Mouse (Mus musculus) lung, embryonic 16.5 days (tissue): ENCODE measurements around the gene Lgi2. TPM values are rescaled to one million over a fixed set of nuclear protein-coding genes. Genes with fewer than 3 reads are reported as not detected.

Source experiments
- ATAC-seq: fragments of 200-750 bp; cut with Nextera tagmentation; 2 replicates; pipeline ENCODE4 v1.8.0; 2017; ENCODE audit warnings: low read depth, mild to moderate bottlenecking, moderate library complexity
- H3K27ac ChIP-seq: fragments of 300-500 bp; sonication (generic); 2 replicates; pipeline ENCODE4 v1.5.1; 2014; ENCODE audit warnings: mild to moderate bottlenecking, control low read depth, low read length
- H3K27me3 ChIP-seq: fragments of 300-500 bp; sonication (generic); 2 replicates; pipeline ENCODE4 v1.6.1; 2014; ENCODE audit warnings: low read depth, low read length, mixed read lengths; ENCODE audit not compliant: control insufficient read depth, insufficient read depth
- H3K36me3 ChIP-seq: fragments of 300-500 bp; sonication (generic); 2 replicates; pipeline ENCODE4 v1.6.1; 2014; ENCODE audit warnings: low read length; ENCODE audit not compliant: control insufficient read depth, insufficient read depth
- H3K4me1 ChIP-seq: fragments of 300-500 bp; sonication (generic); replicated peaks from 2 replicates; pipeline ENCODE4 v1.6.1; 2014; ENCODE audit warnings: low read length, mixed read lengths; ENCODE audit not compliant: control insufficient read depth, insufficient read depth
- H3K4me2 ChIP-seq: fragments of 300-500 bp; sonication (generic); 2 replicates; pipeline ENCODE4 v1.6.1; 2014; ENCODE audit warnings: low read depth, low read length, control low read depth
- H3K4me3 ChIP-seq: fragments of 300-500 bp; sonication (generic); 2 replicates; pipeline ENCODE4 v1.5.1; 2014; ENCODE audit warnings: mild to moderate bottlenecking, low read length, control low read depth
- H3K9ac ChIP-seq: fragments of 300-500 bp; sonication (generic); 2 replicates; pipeline ENCODE4 v1.6.1; 2014; ENCODE audit warnings: low read length, control low read depth
- H3K9me3 ChIP-seq: fragments of 300-500 bp; sonication (generic); 2 replicates; pipeline ENCODE4 v1.6.1; 2016; ENCODE audit warnings: low read length; ENCODE audit not compliant: control insufficient read depth
- WGBS: fragments of 180-500 bp; shearing (Covaris S2); extraction: QIAGEN DNeasy Blood & Tissue Kit; methylation state at CpG from one replicate; pipeline ENCODE4 v1.1.7; 2014; 5-methylcytosine and 5-hydroxymethylcytosine counted together
- polyA plus RNA-seq: library from polyadenylated mRNA; unstranded; fragments of >200 nt; fragmentation: Nextera tagmentation; extraction: Ambion mirVana; gene quantifications from 2 replicates; pipeline ENCODE4 v1.2.1, GENCODE M21; 2015

Lgi2 gene
- 1.4 and 1.6 TPM in 2 replicates for polyA plus RNA-seq

GRCm38 (mm10) chr5:52565813-52566531 is at the start of gene Lgi2:
Gene Lgi2 (minus strand): TSS chr5:52566462.
- WGBS: 1% methylated on average over 69 of the region's 83 CpGs
- peak within 1 kb of the TSS; percentile 83 for H3K4me2 ChIP-seq
- H3K4me1 ChIP-seq: peaks cover 7% of the 10 kb centered on the region; the same call in 1 of the 2 replicates
- peaks cover 5% of the 10 kb centered on the region; the same call in 1 of the 2 replicates for H3K9me3 ChIP-seq
- H3K9ac ChIP-seq: peak within 1 kb of the TSS; percentile 60
- no peaks in the 10 kb centered on the region; the same call in 1 of the 2 replicates for H3K27me3 ChIP-seq
- H3K4me3 ChIP-seq: peak within 1 kb of the TSS; percentile 52
- ATAC-seq: peak; percentile 75
- H3K27ac ChIP-seq: no peak within 1 kb of the TSS
- no peaks in the 10 kb centered on the region for H3K36me3 ChIP-seq

- no peaks in the 10 kb centered on the region for H3K9me3 ChIP-seq
- peaks cover 2% of the 10 kb centered on the region; the same call in 1 of the 2 replicates for H3K27me3 ChIP-seq
- no peak for ATAC-seq
- H3K27ac ChIP-seq: no peak overlapping the region
- no peak overlapping the region for H3K4me2 ChIP-seq
- H3K9ac ChIP-seq: no peak overlapping the region
- H3K4me3 ChIP-seq: no peak overlapping the region
- peaks cover 7% of the 10 kb centered on the region for H3K4me1 ChIP-seq
- 61% methylated on average over 9 of the region's 9 CpGs for WGBS
- H3K36me3 ChIP-seq: no peaks in the 10 kb centered on the region
These were observed 49.2 kb upstream of the Lgi2 start for GRCm38 (mm10) chr5:52615421-52615820.

- no peaks in the 10 kb centered on the region for H3K9me3 ChIP-seq
- H3K4me2 ChIP-seq: no peak overlapping the region
- WGBS: 72% methylated on average over 4 of the region's 4 CpGs
- H3K4me3 ChIP-seq: no peak overlapping the region
- H3K9ac ChIP-seq: no peak overlapping the region
- no peaks in the 10 kb centered on the region for H3K36me3 ChIP-seq
- peaks cover 7% of the 10 kb centered on the region for H3K4me1 ChIP-seq
- ATAC-seq: no peak
- peaks cover 2% of the 10 kb centered on the region; the same call in 1 of the 2 replicates for H3K27me3 ChIP-seq
- no peak overlapping the region for H3K27ac ChIP-seq
These were observed 48.4 kb upstream of the Lgi2 start for GRCm38 (mm10) chr5:52614686-52615085.

- no peaks in the 10 kb centered on the region for H3K4me1 ChIP-seq
- peaks cover 2% of the 10 kb centered on the region; the same call in 1 of the 2 replicates for H3K9me3 ChIP-seq
- H3K4me2 ChIP-seq: no peak overlapping the region
- no peak overlapping the region for H3K9ac ChIP-seq
- ATAC-seq: no peak
- WGBS: 75% methylated on average over 6 of the region's 8 CpGs
- H3K4me3 ChIP-seq: no peak overlapping the region
- H3K27ac ChIP-seq: no peak overlapping the region
- no peaks in the 10 kb centered on the region for H3K36me3 ChIP-seq
- H3K27me3 ChIP-seq: no peaks in the 10 kb centered on the region
These were observed 46.5 kb upstream of the Lgi2 start for GRCm38 (mm10) chr5:52612776-52613175.

GRCm38 (mm10) chr5:52611315-52611895 is 45.1 kb upstream of the Lgi2 start:
- no peaks in the 10 kb centered on the region for H3K27me3 ChIP-seq
- no peaks in the 10 kb centered on the region for H3K4me1 ChIP-seq
- WGBS: 69% methylated on average over 10 of the region's 10 CpGs
- H3K4me2 ChIP-seq: no peak overlapping the region
- no peak for ATAC-seq
- H3K9me3 ChIP-seq: peaks cover 2% of the 10 kb centered on the region; the same call in 1 of the 2 replicates
- H3K27ac ChIP-seq: no peak overlapping the region
- H3K4me3 ChIP-seq: no peak overlapping the region
- no peaks in the 10 kb centered on the region for H3K36me3 ChIP-seq
- no peak overlapping the region for H3K9ac ChIP-seq

GRCm38 (mm10) chr5:52610306-52610705 is 44.0 kb upstream of the Lgi2 start:
- H3K4me3 ChIP-seq: no peak overlapping the region
- no peak for ATAC-seq

GRCm38 (mm10) chr5:52609672-52610071 is 43.4 kb upstream of the Lgi2 start:
- no peaks in the 10 kb centered on the region for H3K27me3 ChIP-seq
- no peak overlapping the region for H3K4me3 ChIP-seq
- H3K27ac ChIP-seq: no peak overlapping the region
- no peak overlapping the region for H3K9ac ChIP-seq
- WGBS: 39% methylated on average over 10 of the region's 10 CpGs
- ATAC-seq: no peak
- no peaks in the 10 kb centered on the region for H3K4me1 ChIP-seq
- H3K4me2 ChIP-seq: no peak overlapping the region
- no peaks in the 10 kb centered on the region for H3K36me3 ChIP-seq
- peaks cover 2% of the 10 kb centered on the region; the same call in 1 of the 2 replicates for H3K9me3 ChIP-seq

More at GRCm38 (mm10) chr5:52610306-52610705, 44.0 kb upstream of the Lgi2 start:
- no peaks in the 10 kb centered on the region for H3K36me3 ChIP-seq
- H3K4me1 ChIP-seq: no peaks in the 10 kb centered on the region
- H3K27ac ChIP-seq: no peak overlapping the region
- peaks cover 2% of the 10 kb centered on the region; the same call in 1 of the 2 replicates for H3K9me3 ChIP-seq
- no peak overlapping the region for H3K4me2 ChIP-seq
- WGBS: 61% methylated on average over 4 of the region's 4 CpGs
- H3K9ac ChIP-seq: no peak overlapping the region
- H3K27me3 ChIP-seq: no peaks in the 10 kb centered on the region

GRCm38 (mm10) chr5:52604582-52605041 is 38.4 kb upstream of the Lgi2 start:
- ATAC-seq: no peak
- no peak overlapping the region for H3K27ac ChIP-seq
- no peak overlapping the region for H3K4me2 ChIP-seq
- H3K27me3 ChIP-seq: no peaks in the 10 kb centered on the region
- no peak overlapping the region for H3K9ac ChIP-seq
- H3K4me3 ChIP-seq: no peak overlapping the region
- 41% methylated on average over 6 of the region's 6 CpGs for WGBS
- no peaks in the 10 kb centered on the region for H3K36me3 ChIP-seq
- peaks cover 2% of the 10 kb centered on the region; the same call in 1 of the 2 replicates for H3K9me3 ChIP-seq
- no peaks in the 10 kb centered on the region for H3K4me1 ChIP-seq

- H3K4me1 ChIP-seq: peaks cover 7% of the 10 kb centered on the region
- H3K9ac ChIP-seq: no peak overlapping the region
- no peaks in the 10 kb centered on the region for H3K36me3 ChIP-seq
- no peaks in the 10 kb centered on the region for H3K9me3 ChIP-seq
- H3K4me3 ChIP-seq: no peak overlapping the region
- ATAC-seq: no peak
- 75% methylated on average over 9 of the region's 9 CpGs for WGBS
- H3K27ac ChIP-seq: no peak overlapping the region
- no peaks in the 10 kb centered on the region for H3K27me3 ChIP-seq
- H3K4me2 ChIP-seq: no peak overlapping the region
These were observed 24.4 kb upstream of the Lgi2 start for GRCm38 (mm10) chr5:52590612-52591011.
